Mouse (Mus musculus): Measurements from ENCODE around the gene Kctd18. TPM values are rescaled to one million over a fixed set of nuclear protein-coding genes. Genes with fewer than 3 reads are reported as not detected.

The Kctd18 gene
- polyA plus RNA-seq, 1 experiment, result 3.9 TPM

DNA sequence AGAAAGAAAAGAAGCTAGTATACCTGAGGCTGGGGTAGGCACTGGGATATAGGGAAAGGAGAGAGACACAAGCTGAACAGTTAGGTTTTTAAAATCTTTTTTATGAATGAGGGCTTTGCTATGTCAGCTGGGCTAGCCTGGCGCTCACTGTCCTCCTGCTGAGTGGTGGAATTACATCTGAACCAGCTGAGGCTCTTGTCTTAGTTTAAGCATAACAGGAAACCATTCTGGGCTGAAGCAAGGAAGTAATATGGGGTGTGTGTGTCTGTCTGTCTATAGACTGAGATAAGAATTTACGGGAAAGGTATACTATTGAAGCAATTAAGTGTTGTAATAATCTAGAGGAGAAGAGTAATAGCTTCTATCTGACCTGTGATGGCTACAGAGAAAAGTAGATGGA lies 47.2 kb downstream of the Kctd18 start:
- Histone ChIP-seq H3K79me3 (ENCODE audit: low read depth) (no peaks in the 10 kb centered on the region), H3K27me3 (ENCODE audit: control insufficient read depth, insufficient read depth, insufficient read length) (no peaks in the 10 kb centered on the region), H3K4me3 (ENCODE audit: insufficient read depth, poor library complexity, severe bottlenecking) (no peak overlapping the region), H3K36me3 (ENCODE audit: control insufficient read depth, insufficient read depth) (peaks cover 6% of the 10 kb centered on the region), H3ac (ENCODE audit: control insufficient read depth, insufficient read length, low read depth) (no peak overlapping the region), H3K79me2 (ENCODE audit: control insufficient read depth, insufficient read depth) (peaks cover 13% of the 10 kb centered on the region)
- TF ChIP-seq CEBPB (IDR thresholded peaks at IDR 0.05; ENCODE audit: low read depth) (no peak), MYOD1 (IDR thresholded peaks at IDR 0.05; ENCODE audit: control insufficient read depth, insufficient read length, low read depth) (no peak), MYOG (IDR thresholded peaks at IDR 0.05; ENCODE audit: control insufficient read depth, extremely low read depth, insufficient read length) (no peak), CTCF (IDR thresholded peaks at IDR 0.05; ENCODE audit: control insufficient read depth, insufficient read depth, insufficient read length) (no peak)

DNA sequence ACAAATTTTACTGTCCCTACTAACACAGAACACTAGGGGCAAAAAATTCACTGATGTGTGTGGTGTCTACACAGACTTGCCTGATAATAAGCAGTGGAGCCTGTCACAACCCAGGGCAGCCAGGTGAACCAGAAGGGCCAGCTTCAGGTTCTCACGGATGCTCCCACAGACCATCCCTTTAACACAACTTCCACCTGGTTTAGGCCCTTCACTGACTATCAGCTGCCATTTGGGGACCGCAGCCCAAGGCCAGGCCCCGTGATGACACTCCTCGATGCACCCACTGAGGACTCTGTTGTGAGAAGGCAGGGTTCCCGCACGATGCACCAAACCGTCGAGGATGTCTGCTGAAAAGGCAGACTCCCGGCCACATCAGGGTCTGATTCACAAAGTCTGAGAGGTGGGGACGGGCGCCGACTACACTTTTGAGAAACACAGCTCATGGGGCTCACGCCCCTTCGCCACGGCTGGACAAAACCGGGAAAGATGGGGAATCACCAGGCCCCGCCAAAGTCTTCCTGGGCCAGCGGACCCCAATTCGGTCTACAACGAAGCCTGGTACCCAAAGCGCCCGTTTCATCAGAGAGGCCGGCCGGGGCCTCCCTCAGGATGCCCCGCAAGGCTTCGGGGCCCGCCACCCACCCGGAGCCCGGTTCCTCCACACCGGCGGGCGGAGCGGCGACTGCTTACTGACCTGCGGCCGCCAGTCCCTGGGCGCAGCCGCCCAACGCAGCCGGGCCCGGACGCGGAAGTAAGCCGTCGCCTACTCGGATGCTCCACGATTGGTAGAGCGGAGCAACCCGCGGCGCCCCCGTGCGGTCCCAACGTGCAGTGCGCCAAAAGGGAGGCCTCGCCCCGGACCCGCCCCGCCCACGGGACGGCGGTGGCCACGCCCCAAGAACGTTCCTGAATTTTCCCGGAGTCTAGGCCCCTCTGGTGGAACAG lies 49.2 kb downstream of the Kctd18 start:
- no peaks in the 10 kb centered on the region for H3K27me3 ChIP-seq (ENCODE audit: control insufficient read depth, insufficient read depth, insufficient read length)
- peaks cover 22% of the 10 kb centered on the region for H3K36me3 ChIP-seq (ENCODE audit: control insufficient read depth, insufficient read depth)
- TF ChIP-seq CTCF (IDR thresholded peaks at IDR 0.05; ENCODE audit: control insufficient read depth, insufficient read depth, insufficient read length) (peak; percentile 94), MYOG (IDR thresholded peaks at IDR 0.05; ENCODE audit: control insufficient read depth, extremely low read depth, insufficient read length) (no peak)
- peak overlapping the region; percentile 65 for H3K4me3 ChIP-seq (ENCODE audit: insufficient read depth, poor library complexity, severe bottlenecking)
- H3ac ChIP-seq (ENCODE audit: control insufficient read depth, insufficient read length, low read depth), result peak overlapping the region; percentile 96
- H3K79me3 ChIP-seq (ENCODE audit: low read depth), result no peaks in the 10 kb centered on the region
- peaks cover 13% of the 10 kb centered on the region for H3K79me2 ChIP-seq (ENCODE audit: control insufficient read depth, insufficient read depth)

DNA sequence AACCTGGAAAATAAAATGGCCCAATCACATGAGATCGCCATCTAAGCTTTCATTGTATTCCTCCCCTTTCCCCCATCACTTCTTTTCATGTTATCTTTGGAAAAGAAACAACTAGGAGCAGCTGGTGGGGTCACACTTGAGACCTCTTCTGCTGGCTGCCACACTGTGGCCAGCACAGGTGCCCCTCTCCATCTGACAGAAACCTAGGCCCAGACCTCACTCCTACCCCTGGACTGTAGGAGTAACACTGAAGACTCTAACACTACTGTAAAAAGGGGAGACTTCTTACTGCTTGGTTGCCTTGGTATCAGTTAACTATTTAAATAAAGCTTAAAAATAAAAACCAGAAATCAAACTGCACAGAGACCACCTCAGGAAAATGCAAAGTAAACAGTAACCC lies 63.0 kb downstream of the Kctd18 start:
- Histone ChIP-seq H3K79me3 (ENCODE audit: low read depth) (no peaks in the 10 kb centered on the region), H3K4me3 (ENCODE audit: insufficient read depth, poor library complexity, severe bottlenecking) (no peak overlapping the region), H3ac (ENCODE audit: control insufficient read depth, insufficient read length, low read depth) (no peak overlapping the region), H3K36me3 (ENCODE audit: control insufficient read depth, insufficient read depth) (peaks cover 8% of the 10 kb centered on the region), H3K27me3 (ENCODE audit: control insufficient read depth, insufficient read depth, insufficient read length) (no peaks in the 10 kb centered on the region), H3K79me2 (ENCODE audit: control insufficient read depth, insufficient read depth) (no peaks in the 10 kb centered on the region)
- TF ChIP-seq FOSL1 (IDR thresholded peaks at IDR 0.05; ENCODE audit: insufficient read depth, low read length, poor library complexity, severe bottlenecking) (no peak), USF1 (IDR thresholded peaks at IDR 0.05; ENCODE audit: low read depth) (no peak), CTCF (IDR thresholded peaks at IDR 0.05; ENCODE audit: control insufficient read depth, insufficient read depth, insufficient read length) (no peak), MYOG (IDR thresholded peaks at IDR 0.05; ENCODE audit: control insufficient read depth, extremely low read depth, insufficient read length) (no peak), CEBPB (IDR thresholded peaks at IDR 0.05; ENCODE audit: low read depth) (no peak), MYOD1 (IDR thresholded peaks at IDR 0.05; ENCODE audit: control insufficient read depth, insufficient read length, low read depth) (no peak), MAX (IDR thresholded peaks at IDR 0.05) (no peak)

DNA sequence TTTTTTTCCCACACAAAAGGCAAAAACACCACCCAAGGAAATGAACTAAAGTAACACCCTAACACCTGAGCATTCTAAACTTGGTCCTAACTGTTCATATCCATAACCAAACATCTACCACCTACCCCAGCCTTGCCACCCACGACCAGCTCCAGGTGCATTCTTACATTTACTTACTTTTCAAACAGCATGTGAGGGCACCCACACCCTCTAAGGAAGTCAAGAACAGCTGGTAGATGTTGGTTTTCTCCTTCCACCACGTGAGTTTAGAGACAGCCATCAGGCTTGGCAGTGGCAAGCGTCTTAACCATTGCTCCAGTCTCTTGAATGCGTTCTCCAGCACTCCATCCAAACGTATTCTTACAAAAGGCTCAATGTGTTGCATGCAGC lies 64.4 kb downstream of the Kctd18 start:
- H3K79me2 ChIP-seq (ENCODE audit: control insufficient read depth, insufficient read depth), result no peaks in the 10 kb centered on the region

DNA sequence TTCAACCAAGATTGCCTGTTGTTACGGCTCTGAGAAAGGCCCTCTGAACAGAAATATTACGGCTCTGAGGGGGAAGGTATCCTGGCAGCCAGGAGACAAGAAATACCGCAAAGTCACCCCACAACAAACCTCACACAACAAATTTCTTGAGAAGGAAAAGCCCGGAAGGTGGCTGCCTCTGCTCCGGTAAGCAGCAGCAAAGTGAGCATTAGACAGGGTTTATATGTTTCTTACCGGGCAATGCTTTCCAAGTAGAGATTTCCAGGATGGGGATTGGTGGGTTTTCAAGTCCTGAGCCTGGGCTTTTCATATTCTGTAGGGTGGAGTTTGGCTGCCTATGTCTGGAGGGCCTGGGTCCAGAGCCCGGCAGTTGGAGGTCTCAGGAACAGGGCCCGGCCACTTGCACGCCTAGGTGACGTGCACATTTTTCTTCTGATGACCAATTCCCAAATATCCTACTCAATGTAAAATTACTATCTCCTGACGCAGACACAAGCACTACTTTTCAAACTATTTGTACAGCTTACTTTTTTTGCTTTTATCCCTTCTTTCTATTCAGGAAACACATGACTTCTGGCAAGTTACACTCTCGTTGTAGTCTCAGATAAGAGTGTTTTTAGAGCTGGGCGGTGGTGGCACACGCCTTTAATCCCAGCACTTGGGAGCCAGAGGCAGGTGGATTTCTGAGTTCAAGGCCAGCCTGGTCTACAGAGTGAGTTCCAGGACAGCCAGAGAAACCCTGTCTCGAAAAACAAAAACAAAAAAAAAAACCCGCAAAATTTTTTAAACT lies 65.0 kb downstream of the Kctd18 start:
- Histone ChIP-seq H3K79me3 (ENCODE audit: low read depth) (no peaks in the 10 kb centered on the region), H3K4me3 (ENCODE audit: insufficient read depth, poor library complexity, severe bottlenecking) (no peak overlapping the region), H3ac (ENCODE audit: control insufficient read depth, insufficient read length, low read depth) (no peak overlapping the region), H3K36me3 (ENCODE audit: control insufficient read depth, insufficient read depth) (peaks cover 7% of the 10 kb centered on the region), H3K79me2 (ENCODE audit: control insufficient read depth, insufficient read depth) (no peaks in the 10 kb centered on the region), H3K27me3 (ENCODE audit: control insufficient read depth, insufficient read depth, insufficient read length) (no peaks in the 10 kb centered on the region)
- TF ChIP-seq MYOG (IDR thresholded peaks at IDR 0.05; ENCODE audit: control insufficient read depth, extremely low read depth, insufficient read length) (no peak), FOSL1 (IDR thresholded peaks at IDR 0.05; ENCODE audit: insufficient read depth, low read length, poor library complexity, severe bottlenecking) (no peak), MAX (IDR thresholded peaks at IDR 0.05) (no peak), CEBPB (IDR thresholded peaks at IDR 0.05; ENCODE audit: low read depth) (no peak), CTCF (IDR thresholded peaks at IDR 0.05; ENCODE audit: control insufficient read depth, insufficient read depth, insufficient read length) (no peak), MYOD1 (IDR thresholded peaks at IDR 0.05; ENCODE audit: control insufficient read depth, insufficient read length, low read depth) (no peak), USF1 (IDR thresholded peaks at IDR 0.05; ENCODE audit: low read depth) (no peak)

More for the DNA sequence above, 64.4 kb downstream of the Kctd18 start:
- no peak overlapping the region for H3ac ChIP-seq (ENCODE audit: control insufficient read depth, insufficient read length, low read depth)
- no peak overlapping the region for H3K4me3 ChIP-seq (ENCODE audit: insufficient read depth, poor library complexity, severe bottlenecking)
- peaks cover 7% of the 10 kb centered on the region for H3K36me3 ChIP-seq (ENCODE audit: control insufficient read depth, insufficient read depth)
- no peaks in the 10 kb centered on the region for H3K79me3 ChIP-seq (ENCODE audit: low read depth)
- no peak for TF ChIP-seq CTCF (IDR thresholded peaks at IDR 0.05; ENCODE audit: control insufficient read depth, insufficient read depth, insufficient read length)
- H3K27me3 ChIP-seq (ENCODE audit: control insufficient read depth, insufficient read depth, insufficient read length), result no peaks in the 10 kb centered on the region
